Mouse (Mus musculus) spleen, embryonic (tissue): ENCODE measurements around the gene Iqgap2.

Source experiments
- CTCF ChIA-PET: fragments of 350-600 bp; sonication (Branson Sonifier 250); formaldehyde crosslinking; loops from one replicate; lab custom pipeline; 2022; lab: Charles Lee

Iqgap2 gene

DNA sequence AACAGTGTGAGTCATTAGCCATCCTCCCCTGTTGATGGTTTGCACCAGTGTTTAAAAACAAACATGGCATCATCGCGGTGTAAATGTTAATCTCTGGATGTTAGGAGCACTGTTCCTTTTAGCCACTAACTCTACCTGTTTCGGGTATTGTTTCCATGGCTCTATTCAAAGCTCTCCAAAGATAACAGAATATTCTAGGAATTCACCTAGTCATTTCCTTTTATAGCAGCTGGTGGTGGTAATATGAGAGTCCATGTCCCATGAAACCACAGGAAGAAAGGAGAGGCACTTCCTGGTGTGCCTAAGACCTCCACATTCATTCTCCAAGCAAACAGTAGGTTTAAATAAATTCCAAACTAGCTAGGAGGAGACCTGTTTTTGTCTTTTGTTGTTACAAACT, 268.7 kb downstream of the Iqgap2 start:
- CTCF ChIA-PET: interaction anchor here (0.5 kb wide), 1 partner anchor 15 kb away, joined by 3 read pairs; no protein-coding TSS in a partner anchor

DNA sequence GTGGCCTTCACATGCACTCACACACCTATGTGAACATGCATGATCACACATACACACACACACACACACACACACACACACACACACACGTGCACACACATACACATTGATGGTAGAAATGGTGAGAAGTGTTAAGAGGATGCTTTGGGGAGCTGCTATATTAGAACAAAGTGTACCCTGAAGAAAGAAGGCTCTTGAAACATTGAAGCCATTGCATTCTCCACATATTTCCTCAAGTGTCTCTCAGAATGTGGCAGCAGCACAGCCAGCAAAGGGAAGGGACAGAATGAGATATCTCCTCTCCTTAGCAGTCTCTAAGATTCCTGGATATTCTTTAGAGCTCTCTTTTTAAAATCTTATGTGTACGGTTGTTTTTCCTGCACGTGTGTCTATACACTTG, 270.2 kb downstream of the Iqgap2 start:
- CTCF ChIA-PET: no interaction called here

DNA sequence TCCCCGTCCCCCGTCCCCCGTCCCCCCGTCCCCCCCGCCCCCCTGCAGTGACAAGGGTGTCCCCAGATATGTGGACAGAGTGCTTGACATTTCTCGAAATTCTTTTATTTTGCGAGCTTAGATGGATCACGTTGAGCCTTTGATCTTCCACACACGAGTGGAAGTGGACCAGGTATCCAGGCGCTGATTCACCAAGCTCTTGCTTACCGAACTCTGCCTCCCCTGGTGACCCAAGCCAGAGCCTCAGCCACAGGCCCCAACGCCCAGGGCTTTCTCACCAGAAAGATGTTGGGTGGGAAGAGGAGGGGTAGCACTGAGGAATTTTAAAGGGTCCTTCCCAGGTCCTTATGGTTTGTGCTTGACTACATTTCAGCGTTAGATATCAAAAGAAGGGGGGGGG, 272.9 kb downstream of the Iqgap2 start:
- CTCF ChIA-PET: interaction anchor here (0.6 kb wide), 1 partner anchor 67 kb away, joined by 3 read pairs; no protein-coding TSS in a partner anchor

DNA sequence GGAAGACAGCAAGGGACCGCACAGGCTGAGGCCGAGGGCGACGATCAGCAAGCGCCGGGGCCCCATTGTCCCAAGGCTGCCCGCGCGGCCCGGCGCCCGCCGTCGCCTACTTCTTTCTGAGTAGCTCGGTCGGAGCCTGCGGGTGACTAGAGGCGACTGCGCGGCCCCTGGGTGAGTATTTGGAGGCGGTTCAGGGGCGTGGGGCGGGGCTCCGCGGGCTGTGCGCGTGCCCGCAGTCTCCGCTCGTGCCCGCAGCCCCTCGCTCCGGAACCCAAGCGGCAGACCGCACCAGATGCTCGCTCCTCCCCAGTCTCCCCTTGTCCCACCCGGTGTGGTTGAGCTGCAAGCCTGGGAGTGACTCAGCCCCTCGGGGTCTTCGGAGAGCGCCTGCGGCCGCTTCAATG, 273.4 kb downstream of the Iqgap2 start, which contains the start of gene F2r:
Gene F2r (minus strand): TSS at position 179 of the 404 bp plus-strand sequence.
- CTCF ChIA-PET: interaction anchor here (0.6 kb wide), 1 partner anchor 68 kb away, joined by 3 read pairs; no protein-coding TSS in a partner anchor

DNA sequence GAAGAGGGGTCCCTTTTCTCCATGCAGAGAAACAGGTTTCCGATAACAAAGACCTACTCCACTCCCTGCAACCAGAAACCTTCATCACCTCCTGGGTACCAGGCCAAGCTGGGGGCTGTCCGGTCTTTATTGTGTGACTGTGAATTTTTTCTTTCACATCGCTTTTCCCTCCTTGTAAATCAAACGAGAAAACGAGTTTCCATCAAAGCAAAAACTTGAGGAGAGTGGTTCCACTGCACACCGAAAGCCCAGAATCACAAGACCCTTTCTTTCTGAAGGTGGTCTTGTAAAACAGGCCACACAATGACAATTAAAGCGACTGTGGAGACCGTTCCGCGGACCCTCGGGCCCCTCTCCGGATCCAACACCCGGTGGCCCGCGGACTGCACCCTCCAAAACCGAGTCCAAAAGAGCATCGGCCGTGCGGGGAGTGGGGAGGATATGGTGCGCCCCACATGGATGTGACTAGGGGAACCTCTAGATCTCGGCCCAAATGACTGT, 274.0 kb downstream of the Iqgap2 start:
- CTCF ChIA-PET: no interaction called here

DNA sequence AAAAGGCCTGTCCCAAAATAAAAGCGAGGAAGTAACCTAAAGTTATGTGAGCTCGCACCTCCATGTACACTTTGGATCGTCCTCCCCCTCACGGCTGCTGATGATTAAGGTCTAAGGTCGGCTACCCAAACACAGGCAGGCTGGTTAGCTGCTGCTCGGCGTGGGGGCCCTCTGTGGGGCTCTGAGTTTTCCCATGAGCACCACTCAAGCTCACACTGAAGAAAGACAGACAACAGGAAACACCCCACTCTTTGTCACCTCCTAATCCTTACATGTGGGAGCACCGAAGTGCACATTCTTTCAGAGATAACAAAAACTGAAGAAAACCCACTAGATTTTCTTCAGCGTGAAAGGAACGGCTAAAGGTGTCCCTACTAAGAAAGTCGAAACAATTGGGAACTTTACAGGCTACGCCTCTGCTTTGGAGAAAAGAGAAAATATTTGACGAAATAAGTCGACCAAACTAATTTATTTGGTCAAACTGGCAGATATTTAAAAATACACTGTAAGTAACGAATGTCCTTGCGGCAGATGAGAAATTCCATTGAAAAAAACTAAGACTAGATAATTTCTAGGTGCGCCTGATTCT, 274.5 kb downstream of the Iqgap2 start:
- CTCF ChIA-PET: interaction anchor here (0.7 kb wide), 1 partner anchor 12 kb away, joined by 11 read pairs; no protein-coding TSS in a partner anchor

DNA sequence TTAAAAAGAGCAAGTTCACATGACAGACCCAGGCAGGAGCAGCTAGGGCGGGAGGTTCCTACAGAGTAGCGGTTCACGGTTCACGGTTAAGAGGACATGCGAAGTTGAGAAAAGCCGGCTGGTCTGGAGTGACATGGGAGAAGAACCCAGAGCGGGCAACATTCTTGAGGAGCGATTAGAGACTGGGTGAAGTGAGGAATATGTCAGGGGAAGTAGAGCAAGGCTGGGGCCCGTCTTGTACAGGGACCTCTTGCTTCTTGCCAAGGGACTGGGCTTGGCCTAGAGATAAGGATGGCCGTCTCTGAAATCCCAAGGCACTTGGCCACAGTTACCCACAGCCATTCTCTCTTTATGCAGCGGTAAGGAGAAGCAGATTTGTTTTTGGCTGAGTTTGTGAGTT, 275.2 kb downstream of the Iqgap2 start:
- CTCF ChIA-PET: interaction anchor here (0.7 kb wide), 1 partner anchor 13 kb away, joined by 11 read pairs; no protein-coding TSS in a partner anchor

DNA sequence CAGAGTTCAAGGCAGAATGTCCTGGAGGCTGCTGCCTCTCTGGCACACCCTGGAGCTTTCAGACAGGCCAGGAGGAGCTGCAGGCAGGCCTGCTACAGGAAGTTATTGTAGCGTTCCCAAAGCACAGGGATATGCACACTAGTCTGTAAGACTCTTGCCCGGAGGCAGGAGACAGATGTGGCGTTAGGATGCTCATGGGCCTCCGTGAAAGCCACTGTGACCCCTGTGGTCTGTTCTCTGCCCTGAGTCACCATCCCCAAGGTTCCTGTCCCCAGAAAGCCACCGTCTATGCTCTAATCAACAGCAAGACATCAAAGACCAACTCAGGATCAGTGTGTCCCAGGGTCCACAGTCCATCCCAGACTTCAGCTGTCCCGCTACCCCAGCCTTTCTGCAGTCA, 277.0 kb downstream of the Iqgap2 start:
- CTCF ChIA-PET: no interaction called here

DNA sequence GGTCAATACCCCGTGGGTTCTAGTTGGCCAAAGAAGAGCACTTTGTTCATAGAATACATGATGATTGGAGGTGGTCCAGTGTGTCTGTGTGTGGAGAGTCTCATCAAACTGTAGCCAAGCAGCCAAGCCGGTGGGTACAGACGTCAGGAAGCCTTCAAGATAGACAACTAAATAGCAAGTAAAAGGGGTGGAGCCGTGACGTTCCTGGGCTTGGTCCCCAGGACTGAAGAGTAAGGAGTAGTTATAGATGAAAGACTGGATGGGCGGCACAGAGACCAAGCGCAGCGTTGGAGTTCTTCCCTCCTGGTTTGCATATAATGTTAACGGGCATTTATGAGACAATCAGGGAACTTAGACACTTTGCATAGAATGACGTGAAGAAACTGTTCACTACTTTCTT, 279.5 kb downstream of the Iqgap2 start:
- CTCF ChIA-PET: no interaction called here

DNA sequence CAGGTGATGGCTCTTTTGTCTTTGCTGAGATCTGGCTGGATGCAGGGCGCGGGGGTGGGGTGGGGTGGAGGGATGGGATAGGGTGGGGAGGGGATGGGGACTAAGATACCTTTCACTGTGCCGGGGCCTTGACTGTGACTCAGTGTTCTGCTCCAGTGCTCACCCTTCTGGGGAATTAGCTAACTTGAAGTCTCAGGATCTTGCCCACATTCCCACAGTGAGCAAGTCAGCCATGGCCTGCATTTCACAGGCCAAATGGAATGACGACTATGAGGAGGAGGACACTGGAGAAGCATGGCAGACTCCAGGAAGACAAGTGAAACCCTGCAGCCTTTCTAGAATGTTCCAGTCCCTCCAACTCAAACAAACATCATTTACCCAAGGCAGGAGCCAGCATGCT, 280.0 kb downstream of the Iqgap2 start:
- CTCF ChIA-PET: no interaction called here

DNA sequence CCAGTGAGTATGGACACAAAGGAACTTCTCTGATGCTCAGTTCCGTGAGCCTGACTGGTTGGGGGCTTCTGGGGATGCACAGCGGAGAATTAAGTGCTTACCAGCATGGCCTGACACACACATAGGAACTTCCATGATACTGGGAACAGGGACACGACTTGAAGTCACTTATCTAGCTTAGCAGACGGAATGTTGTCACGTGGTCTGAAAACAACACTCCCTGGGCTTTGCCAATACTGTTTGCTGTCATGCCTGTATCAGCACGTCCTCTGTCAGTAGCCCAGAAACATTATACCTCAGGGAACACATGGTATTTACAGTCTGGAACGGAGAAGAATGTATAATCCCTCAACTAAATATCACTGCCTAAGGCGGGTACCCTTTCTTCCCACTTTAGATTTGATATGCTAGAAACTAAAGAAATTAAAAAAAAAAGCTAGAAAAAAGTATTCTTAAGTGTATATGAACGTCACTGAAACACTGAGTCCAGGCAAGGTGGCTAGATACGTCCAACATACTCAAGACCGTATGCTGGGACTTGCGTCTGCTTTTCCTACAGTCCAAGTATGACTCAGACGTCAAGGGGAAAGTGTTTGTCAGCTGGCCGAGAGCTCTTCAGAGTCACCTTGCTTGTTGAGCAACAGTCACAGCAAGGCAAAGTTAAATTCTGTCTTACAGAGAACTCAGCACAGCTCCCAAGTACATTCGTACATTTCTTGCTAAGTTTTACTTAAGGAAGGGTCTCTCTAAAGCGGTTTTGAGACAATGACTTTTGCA, 280.7 kb downstream of the Iqgap2 start:
- CTCF ChIA-PET: interaction anchor here (0.6 kb wide), 1 partner anchor 13 kb away, joined by 10 read pairs; no protein-coding TSS in a partner anchor

DNA sequence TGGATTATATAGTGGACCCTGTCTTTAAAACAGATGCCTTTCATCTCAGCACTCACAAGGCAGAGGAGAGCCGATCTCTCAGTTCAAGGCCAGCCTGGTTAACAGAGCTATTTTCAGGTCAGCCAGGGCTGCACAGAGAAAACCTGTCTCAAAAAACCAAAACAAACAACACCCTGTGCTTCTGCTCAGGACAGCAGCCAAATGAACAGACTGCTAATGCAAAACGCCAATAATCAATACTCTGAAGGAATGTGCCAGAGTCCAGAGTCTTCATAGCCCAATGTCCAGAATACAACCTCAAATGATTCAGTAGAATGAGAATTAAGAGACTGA, 282.7 kb downstream of the Iqgap2 start:
- CTCF ChIA-PET: no interaction called here

DNA sequence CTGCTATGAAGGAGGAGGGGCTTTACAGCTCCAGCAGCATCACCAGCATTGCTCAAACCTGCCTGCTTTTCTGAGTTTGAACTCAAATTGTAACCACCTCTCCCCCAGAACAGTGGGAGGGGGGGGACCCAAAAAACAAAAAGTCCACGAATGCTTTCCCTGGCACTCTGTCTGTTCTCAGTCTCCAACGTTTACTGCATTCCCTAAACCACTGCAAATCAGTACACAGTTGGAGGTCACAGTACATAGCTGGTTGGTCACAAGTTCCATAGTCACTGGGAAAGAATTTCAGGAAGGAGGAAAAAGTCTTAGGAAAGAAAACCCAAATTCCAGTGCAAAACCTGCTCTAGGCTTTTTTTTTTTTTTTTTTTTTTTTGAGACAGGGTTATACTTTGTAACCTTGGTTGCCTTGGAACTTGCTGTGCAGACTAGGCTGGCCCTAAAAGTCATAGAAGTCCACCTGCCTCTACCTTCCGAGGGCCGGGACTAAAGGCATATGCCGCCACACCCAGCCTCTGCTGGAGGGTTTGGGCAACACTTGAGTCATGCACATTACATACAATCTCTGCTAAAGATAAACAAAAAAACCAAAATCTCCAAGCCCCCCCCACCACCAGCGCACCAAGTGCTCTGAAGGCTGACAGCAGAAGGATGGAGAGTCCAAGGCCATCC, 283.2 kb downstream of the Iqgap2 start:
- CTCF ChIA-PET: interaction anchor here (0.6 kb wide), 1 partner anchor 15 kb away, joined by 3 read pairs; no protein-coding TSS in a partner anchor

DNA sequence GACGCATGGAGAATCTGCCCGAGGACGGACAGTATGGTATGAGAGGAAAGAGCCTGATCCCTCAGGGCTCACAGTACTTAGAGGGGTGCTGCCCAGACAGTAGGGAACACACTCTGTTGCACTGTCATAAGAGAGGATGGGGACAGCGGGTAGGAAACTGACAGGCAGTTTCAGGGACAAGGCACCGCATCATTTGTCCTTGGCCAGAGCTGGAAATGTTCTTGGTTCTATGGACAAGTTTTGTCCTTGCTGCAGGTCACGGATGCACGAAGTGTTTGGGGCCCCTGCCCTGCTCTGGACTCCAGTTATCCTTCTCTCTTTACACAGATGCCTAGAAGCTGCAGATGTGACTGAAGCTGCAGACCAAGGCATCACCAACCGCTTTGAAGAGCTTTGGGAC, 284.7 kb downstream of the Iqgap2 start:
- CTCF ChIA-PET: no interaction called here

DNA sequence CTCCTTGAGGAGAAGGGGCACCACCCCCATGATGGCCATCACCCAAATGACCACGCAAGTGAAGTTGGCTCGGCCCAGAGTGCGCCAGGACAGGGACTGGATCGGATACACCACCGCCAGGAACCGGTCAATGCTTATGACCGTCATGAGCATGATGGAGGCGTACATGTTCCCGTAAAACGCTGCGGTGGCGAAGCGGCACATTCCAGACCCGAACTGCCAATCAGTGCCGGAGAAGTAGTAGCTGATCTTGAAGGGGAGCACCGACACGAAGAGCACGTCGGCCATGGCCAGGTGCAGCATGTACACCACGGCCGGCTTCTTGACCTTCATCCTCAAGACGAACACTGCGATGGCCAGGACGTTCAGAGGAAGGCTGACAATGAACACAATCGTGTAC, 287.4 kb downstream of the Iqgap2 start:
- CTCF ChIA-PET: no interaction called here

DNA sequence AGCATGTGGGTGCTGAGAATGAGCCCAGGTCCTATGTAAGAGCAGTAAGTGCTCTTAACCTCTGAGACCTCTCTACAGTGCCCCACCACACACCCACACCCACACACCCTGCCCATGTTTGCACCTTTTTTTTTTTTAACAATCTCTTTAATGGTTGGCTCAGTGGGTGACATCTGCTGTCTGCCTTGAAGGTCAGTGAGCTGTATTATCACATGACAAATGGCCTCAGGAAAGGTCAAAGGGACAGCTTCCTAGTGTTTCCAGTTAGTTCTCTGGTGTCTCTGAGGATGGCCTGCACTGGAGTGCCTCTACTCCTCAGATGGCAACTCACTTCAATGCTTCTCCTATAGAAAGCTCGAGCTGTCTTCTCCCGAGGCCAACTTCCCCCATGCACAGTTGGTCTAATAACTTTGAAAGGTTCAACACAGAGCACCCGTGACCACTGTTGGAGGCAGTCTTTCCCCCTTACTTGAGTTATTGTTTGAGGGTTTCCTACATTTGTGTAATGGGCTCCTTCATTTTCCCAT, 291.8 kb downstream of the Iqgap2 start:
- CTCF ChIA-PET: interaction anchor here (0.6 kb wide), 1 partner anchor 38 kb away, joined by 7 read pairs; no protein-coding TSS in a partner anchor

DNA sequence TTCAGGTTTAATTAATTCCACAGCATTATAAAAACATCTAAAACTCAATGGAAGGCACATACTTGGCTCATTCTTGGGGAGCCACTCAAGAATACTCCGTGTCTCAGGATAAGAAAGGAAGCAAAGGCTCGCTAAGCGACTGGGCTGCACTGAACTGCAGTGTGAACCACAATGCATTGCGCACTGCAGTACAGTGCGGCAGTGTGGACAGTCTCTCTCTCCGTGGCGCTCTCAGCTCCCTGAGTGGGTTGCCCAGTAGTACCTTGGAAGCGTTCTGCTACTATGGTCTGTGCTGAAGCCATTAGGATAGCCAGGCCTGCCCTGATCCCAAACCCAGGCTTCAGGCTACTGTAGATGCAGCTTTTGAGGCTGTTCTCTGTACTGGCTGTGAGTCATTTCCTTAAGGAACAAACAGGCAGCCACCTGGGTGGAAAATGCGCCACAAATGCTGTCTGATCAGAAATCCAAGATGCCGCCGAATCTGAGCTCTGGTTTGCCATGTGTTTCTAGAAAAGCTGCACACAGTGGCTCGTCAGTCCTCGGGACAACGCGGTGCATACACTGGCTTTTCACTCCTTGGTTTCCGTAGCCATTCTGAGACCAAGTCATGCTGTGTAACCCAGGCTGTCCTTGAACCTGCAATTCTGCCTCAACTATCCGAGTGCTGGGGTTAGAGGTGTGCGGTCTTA, 293.3 kb downstream of the Iqgap2 start:
- CTCF ChIA-PET: no interaction called here

DNA sequence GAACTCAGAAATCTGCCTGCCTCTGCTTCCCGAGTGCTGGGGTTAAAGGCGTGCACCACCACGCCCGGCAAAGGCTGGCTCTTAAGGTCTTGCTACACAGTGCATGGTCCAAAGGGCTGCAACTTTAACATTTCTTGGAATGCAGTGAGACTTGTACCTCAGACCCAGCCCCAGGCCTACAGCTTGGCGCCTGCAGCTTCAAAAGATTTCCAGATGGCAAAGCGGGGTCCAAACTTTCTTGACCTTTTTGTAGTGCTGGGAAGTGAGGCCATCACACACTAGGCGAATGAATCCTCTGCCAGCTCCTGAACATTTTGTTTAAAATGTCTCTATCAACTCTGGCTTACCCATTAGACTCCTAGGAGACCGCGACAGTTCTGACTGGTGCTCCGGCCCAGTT, 294.1 kb downstream of the Iqgap2 start:
- CTCF ChIA-PET: interaction anchor here (0.7 kb wide), 1 partner anchor 13 kb away, joined by 10 read pairs; no protein-coding TSS in a partner anchor

DNA sequence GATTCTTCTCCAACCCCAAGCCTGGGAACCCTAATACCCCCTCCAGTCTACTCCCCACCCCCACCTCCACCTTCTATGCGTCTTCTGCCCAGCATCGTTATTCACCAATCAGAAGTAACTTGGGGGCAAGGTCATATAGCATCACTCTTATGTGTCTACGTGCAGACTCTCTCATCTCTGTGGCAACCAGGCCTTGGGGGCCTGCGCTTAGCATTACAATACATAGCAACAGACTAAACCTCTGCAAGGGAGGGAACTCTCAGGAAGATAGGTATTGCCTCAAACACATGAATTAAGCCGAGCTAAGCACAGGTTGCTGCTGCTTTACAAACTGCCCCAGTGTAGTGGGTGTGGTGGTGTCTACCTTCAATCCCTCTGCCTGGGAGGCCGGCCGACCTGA, 295.0 kb downstream of the Iqgap2 start:
- CTCF ChIA-PET: no interaction called here

DNA sequence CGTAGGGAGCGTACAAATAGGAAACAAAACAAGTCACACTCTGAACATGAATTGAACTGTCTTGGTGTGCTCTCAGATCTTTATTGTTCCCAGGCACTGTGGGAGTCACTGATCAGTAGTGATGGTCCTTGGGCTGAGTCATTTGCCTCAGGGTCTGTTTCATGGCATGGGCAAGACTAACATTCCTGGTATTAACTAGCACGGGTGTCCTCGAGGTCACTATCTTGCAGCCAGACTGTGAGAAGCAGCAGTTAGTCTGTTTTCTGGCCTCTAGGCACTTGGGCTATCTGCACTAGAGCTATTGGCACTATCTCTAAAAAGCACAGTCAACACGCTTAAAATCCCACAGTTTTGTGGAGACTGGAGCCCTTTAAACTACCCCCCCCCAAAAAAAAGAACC, 295.8 kb downstream of the Iqgap2 start:
- CTCF ChIA-PET: no interaction called here

DNA sequence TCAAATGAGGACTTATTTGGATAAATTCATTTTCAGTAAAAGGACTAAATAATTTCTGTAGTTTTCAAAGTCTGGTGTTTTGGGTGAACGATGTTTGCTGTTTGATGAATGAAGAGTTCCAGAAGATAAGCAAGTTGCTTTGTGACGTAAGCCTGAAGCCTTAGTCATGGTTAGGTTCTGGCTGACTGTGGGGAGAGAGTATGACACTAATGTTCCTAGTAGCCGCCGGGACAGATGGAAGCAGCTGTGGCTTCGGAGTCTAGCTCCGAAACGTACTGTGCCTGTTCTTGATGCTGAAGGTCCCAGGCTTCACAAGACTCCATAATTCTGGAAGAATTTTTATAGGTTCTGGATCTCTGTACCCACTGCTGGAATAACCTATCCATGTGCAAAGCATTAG, 296.3 kb downstream of the Iqgap2 start:
- CTCF ChIA-PET: no interaction called here
